Mouse (Mus musculus) bone marrow macrophage, adult 2 months (primary cell): ENCODE results near the gene Pigl. TPM values are rescaled to one million over a fixed set of nuclear protein-coding genes. Genes with fewer than 3 reads are reported as not detected.
"Not testable (repeated sequence)": the region's sequence is repeated elsewhere in the genome, so short reads cannot be mapped to it uniquely, and the experiment has no call there.

Experiments used
- H3K27ac ChIP-seq: 2 replicates; pipeline ENCODE4 v1.5.1; 2012; ENCODE audit warnings: low read depth, low read length; ENCODE audit not compliant: insufficient read depth
- H3K4me1 ChIP-seq: 2 replicates; pipeline ENCODE4 v1.6.1; 2012; ENCODE audit warnings: low read length; ENCODE audit not compliant: control insufficient read depth, insufficient read depth
- H3K4me3 ChIP-seq: 2 replicates; pipeline ENCODE4 v1.5.1; 2012; ENCODE audit warnings: mild to moderate bottlenecking, low read length, moderate library complexity; ENCODE audit not compliant: insufficient read depth
- CTCF ChIP-seq: IDR thresholded peaks from 2 replicates; pipeline ENCODE4 v1.5.1; 2012; ENCODE audit warnings: low read depth, mild to moderate bottlenecking, low read length, moderate library complexity
- POLR2A ChIP-seq: IDR thresholded peaks from 2 replicates; pipeline ENCODE4 v1.6.1; 2012; ENCODE audit warnings: mild to moderate bottlenecking, low read depth, low read length, borderline replicate concordance
- polyA plus RNA-seq: library from polyadenylated mRNA; stranded (reverse); fragments of >200 nt; gene quantifications from 2 replicates; pipeline ENCODE4 v1.2.4, GENCODE M21; 2012; ENCODE audit not compliant: missing spikeins, insufficient read depth, insufficient read length

Gene Pigl
- polyA plus RNA-seq, 1 experiment, result 3.4 TPM

- Histone ChIP-seq H3K27ac (no peak overlapping the region), H3K4me3 (no peak overlapping the region), H3K4me1 (peaks cover 14% of the 10 kb centered on the region)
- no peak for TF ChIP-seq CTCF
- no peak for TF ChIP-seq POLR2A
Measured at GRCm38 (mm10) chr11:62494754-62495275, 36.6 kb downstream of the Pigl start.

GRCm38 (mm10) chr11:62495276-62495801 is 37.1 kb downstream of the Pigl start:
- Histone ChIP-seq H3K4me1 (peaks cover 14% of the 10 kb centered on the region), H3K4me3 (no peak overlapping the region), H3K27ac (no peak overlapping the region)
- TF ChIP-seq CTCF, result no peak
- TF ChIP-seq POLR2A, result no peak

GRCm38 (mm10) chr11:62496151-62496715 is 38.0 kb downstream of the Pigl start:
- TF ChIP-seq CTCF (no peak), POLR2A (no peak)
- peaks cover 14% of the 10 kb centered on the region for H3K4me1 ChIP-seq
- H3K4me3 ChIP-seq, result no peak overlapping the region
- no peak overlapping the region for H3K27ac ChIP-seq

GRCm38 (mm10) chr11:62497181-62497580 is 38.9 kb downstream of the Pigl start:
- no peak overlapping the region for H3K27ac ChIP-seq
- no peak overlapping the region for H3K4me3 ChIP-seq
- TF ChIP-seq CTCF, result no peak
- TF ChIP-seq POLR2A, result no peak
- peaks cover 14% of the 10 kb centered on the region for H3K4me1 ChIP-seq

GRCm38 (mm10) chr11:62498802-62499201 is 40.5 kb downstream of the Pigl start:
- TF ChIP-seq POLR2A (no peak), CTCF (no peak)
- H3K27ac ChIP-seq, result no peak overlapping the region
- peaks cover 14% of the 10 kb centered on the region for H3K4me1 ChIP-seq
- H3K4me3 ChIP-seq, result no peak overlapping the region

- no peak overlapping the region for H3K27ac ChIP-seq
- H3K4me1 ChIP-seq, result peaks cover 2% of the 10 kb centered on the region
Measured at GRCm38 (mm10) chr11:62500529-62500928, 42.3 kb downstream of the Pigl start.

GRCm38 (mm10) chr11:62507683-62508082 is 49.4 kb downstream of the Pigl start:
- no peak for TF ChIP-seq POLR2A
- TF ChIP-seq CTCF, result no peak
- H3K4me1 ChIP-seq, result no peaks in the 10 kb centered on the region
- H3K27ac ChIP-seq, result no peak overlapping the region
- no peak overlapping the region for H3K4me3 ChIP-seq

More at GRCm38 (mm10) chr11:62500529-62500928, 42.3 kb downstream of the Pigl start:
- H3K4me3 ChIP-seq, result no peak overlapping the region
- TF ChIP-seq POLR2A, result no peak
- no peak for TF ChIP-seq CTCF

- H3K4me3 ChIP-seq, H3K27ac ChIP-seq, H3K4me1 ChIP-seq: not testable (repeated sequence)
Measured at GRCm38 (mm10) chr11:62508365-62508764, 50.1 kb downstream of the Pigl start.

- H3K27ac ChIP-seq, H3K4me3 ChIP-seq, H3K4me1 ChIP-seq: not testable (repeated sequence)
Measured at GRCm38 (mm10) chr11:62508816-62509215, 50.6 kb downstream of the Pigl start.

GRCm38 (mm10) chr11:62509571-62509970 is 51.3 kb downstream of the Pigl start:
- H3K27ac ChIP-seq, result no peak overlapping the region
- H3K4me1 ChIP-seq, result no peaks in the 10 kb centered on the region
- TF ChIP-seq POLR2A, result no peak
- no peak for TF ChIP-seq CTCF
- no peak overlapping the region for H3K4me3 ChIP-seq
